Mouse (Mus musculus) heart, adult 18-20 months (tissue): ENCODE data around the gene Trim24. TPM values are rescaled to one million over a fixed set of nuclear protein-coding genes. Genes with fewer than 3 reads are reported as not detected.
"Not testable (repeated sequence)": the region's sequence is repeated elsewhere in the genome, so short reads cannot be mapped to it uniquely, and the experiment has no call there.

Experiments
- DNase-seq, 2 experiments: peaks; one replicate each; pipeline ENCODE4 v3.0.0; 2021 to 2022; ENCODE audit warnings: mixed read lengths in 1 of 2
- long read RNA-seq, 2 experiments: library from polyadenylated mRNA; stranded (forward); transcript quantifications; one replicate each; pipeline ENCODE4 v2.0.0; 2021
- total RNA-seq, 2 experiments: library from RNA; stranded (reverse); gene quantifications; 2 replicates each; pipeline ENCODE4 v1.2.3; 2021

Trim24 gene
- 10 to 100 TPM; 31.4 to 32.3 TPM for total RNA-seq
- long read RNA-seq, experiment 1, full-length matches to known transcripts = 11 of 16 reads
- long read RNA-seq, experiment 1, partial matches to known transcripts = 5 of 16 reads
- long read RNA-seq, experiment 1, other reads (novel, unspliced or antisense) = 0 of 16 reads
- long read RNA-seq, experiment 2, full-length matches to known transcripts = 2 of 8 reads
- long read RNA-seq, experiment 2, partial matches to known transcripts = 3 of 8 reads
- long read RNA-seq, experiment 2, other reads (novel, unspliced or antisense) = 3 of 8 reads

- DNase-seq = peak; percentile 92 to 97
Measured at GRCm38 (mm10) chr6:37870245-37871136, at the start of gene Trim24. TSS of gene Trim24 (plus strand) at chr6:37870811.

- no peak for DNase-seq
Measured at GRCm38 (mm10) chr6:37821531-37822051, 49.0 kb upstream of the Trim24 start.

- DNase-seq = no peak
Measured at GRCm38 (mm10) chr6:37822390-37822789, 48.2 kb upstream of the Trim24 start.

DNA sequence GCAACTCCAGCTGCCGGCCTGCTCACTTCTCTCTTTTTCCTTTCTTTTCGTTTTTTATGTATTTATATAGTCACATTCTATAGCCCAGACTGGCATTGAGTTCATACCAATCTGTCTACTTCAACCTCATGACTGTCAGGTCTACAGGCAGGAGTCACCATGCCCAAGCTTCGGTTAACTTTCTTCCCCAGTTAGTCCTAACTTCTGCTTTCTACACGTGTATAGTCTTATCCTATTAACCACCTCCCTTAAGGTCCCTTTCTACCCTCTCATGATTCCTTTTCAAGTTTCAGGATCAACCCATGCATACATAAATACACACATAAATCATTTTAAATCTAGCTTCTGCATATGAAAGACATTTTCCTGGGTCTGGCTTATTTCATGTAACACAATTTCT is 46.9 kb upstream of the Trim24 start:
- DNase-seq = no peak

GRCm38 (mm10) chr6:37825331-37826115 is 45.1 kb upstream of the Trim24 start:
- DNase-seq = not testable (repeated sequence)

DNA sequence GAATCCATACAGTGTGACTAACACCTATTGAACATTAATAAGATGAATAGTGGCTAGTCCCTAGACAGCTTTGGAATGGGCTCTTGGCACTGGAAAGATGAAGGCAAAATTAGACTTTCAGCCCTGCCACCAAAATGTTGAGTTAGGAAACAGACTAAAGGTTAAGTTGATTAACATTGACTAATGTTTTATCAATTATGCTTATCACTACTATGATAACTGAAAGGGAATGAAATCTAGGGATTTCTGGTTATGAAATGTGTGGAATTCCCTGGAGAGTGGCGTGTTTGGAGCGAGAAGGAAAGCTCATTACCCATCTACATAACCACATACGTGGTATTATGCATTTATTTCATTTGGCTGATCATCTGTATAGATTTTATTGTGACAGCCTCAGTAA is 41.7 kb upstream of the Trim24 start:
- no peak for DNase-seq

DNA sequence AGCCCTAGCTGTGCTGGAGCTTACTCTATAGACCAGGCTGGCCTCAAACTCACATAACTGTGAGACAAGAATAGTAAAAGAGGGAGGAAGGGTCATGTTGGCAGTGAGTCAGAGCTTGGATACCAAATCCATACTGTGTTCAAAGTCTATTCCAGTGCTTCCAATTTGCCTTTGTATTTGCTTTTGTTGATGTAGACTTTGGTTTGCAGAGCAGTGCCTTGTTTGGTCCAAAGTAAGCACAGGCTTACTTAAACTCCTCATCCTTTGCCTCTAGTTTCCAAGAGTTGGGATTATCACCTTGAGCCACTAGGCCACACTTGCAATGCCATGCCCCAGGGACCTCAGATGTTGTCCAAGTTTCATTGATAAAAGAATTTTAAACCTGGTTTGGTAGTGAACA is 41.0 kb upstream of the Trim24 start:
- no peak for DNase-seq

GRCm38 (mm10) chr6:37833691-37834090 is 36.9 kb upstream of the Trim24 start:
- DNase-seq = no peak

GRCm38 (mm10) chr6:37836951-37837565 is 33.6 kb upstream of the Trim24 start:
- DNase-seq = not testable (repeated sequence)

- DNase-seq = peak in 1 of 2 experiments; percentile 4
Measured at GRCm38 (mm10) chr6:37842779-37843605, 27.6 kb upstream of the Trim24 start.

- no peak for DNase-seq
Measured at GRCm38 (mm10) chr6:37843647-37844273, 26.9 kb upstream of the Trim24 start.

- DNase-seq = not testable (repeated sequence)
Measured at GRCm38 (mm10) chr6:37844947-37845346, 25.7 kb upstream of the Trim24 start.

- DNase-seq = not testable (repeated sequence)
Measured at GRCm38 (mm10) chr6:37847531-37847930, 23.1 kb upstream of the Trim24 start.

- DNase-seq = no peak
Measured at GRCm38 (mm10) chr6:37851352-37851751, 19.3 kb upstream of the Trim24 start.

GRCm38 (mm10) chr6:37853289-37853688 is 17.3 kb upstream of the Trim24 start:
- DNase-seq = no peak

DNA sequence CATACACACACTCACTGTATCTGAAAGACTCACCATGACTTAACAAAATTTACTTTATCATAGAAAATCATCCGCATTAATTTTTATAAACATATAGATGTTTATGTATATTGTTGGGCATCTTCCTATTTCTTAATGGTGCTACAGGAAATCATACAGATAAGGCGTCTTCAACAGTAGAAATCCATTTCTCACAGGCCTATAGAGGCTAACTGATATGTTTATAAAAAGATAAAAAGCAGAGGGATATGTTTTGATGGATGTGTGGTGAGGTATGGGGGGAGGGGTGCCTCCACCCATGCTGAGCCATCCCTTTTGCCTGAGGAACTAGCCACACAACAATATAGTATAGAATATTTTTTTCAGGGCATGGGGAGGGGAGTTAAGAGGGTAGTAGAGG is 15.2 kb upstream of the Trim24 start:
- no peak for DNase-seq

GRCm38 (mm10) chr6:37856300-37856699 is 14.3 kb upstream of the Trim24 start:
- DNase-seq = not testable (repeated sequence)

- no peak for DNase-seq
Measured at GRCm38 (mm10) chr6:37857196-37857874, 13.3 kb upstream of the Trim24 start.

DNA sequence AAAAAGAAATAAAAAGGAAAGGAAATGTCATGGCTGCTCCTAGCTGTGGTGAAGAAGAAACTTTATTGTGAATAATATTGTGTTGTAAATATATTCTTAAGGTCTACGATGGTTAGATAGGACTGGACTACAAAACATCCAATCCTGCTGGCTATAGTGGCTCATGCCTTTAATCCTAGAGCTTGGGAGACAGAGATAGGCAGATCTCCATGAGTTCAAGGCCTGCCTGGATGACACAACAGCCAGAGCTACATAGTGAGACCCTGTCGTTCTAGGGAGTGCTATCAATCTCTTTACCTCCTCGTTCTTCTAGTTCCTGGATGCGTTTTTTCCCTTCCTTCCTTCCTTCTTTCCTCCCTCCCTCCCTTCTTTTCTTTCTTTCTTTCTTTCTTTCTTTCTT is 12.5 kb upstream of the Trim24 start:
- DNase-seq = no peak

DNA sequence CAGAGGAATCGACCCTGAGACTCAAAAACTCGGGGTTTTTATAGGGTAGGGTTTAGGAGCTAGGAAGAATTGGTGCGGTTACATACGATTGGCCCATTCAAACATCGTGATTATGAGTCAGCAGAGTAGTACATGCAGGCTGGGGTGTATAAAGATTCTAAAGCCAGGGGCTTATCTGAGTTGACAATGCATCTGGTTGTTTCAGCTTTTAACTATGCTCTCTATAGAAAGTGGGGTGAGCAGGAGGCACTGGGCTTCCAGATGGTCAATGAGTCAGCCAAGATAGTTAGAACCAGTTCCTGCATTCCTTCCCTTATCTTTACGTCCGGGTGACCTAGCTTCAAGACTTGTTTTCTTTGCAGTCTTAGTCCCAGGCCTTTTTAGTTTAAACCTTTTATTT is 7.7 kb upstream of the Trim24 start:
- DNase-seq = no peak
